Mouse (Mus musculus) testis, adult 10 weeks (tissue): Measurements from ENCODE around the gene Vopp1. TPM values are rescaled to one million over a fixed set of nuclear protein-coding genes. Genes with fewer than 3 reads are reported as not detected.

Source experiments
- polyA plus RNA-seq: library from polyadenylated mRNA; stranded (reverse); fragments of 350-450 nt; fragmentation: Illumina TruSeq; extraction: RNeasy Lipid Tissue Mini Kit (QIAGEN cat#74804); gene quantifications from one replicate; pipeline ENCODE4 v1.2.3, GENCODE M21; 2014; ENCODE audit warnings: low read depth, low replicate concordance

Gene Vopp1
- polyA plus RNA-seq, result 2.9 TPM

DNA sequence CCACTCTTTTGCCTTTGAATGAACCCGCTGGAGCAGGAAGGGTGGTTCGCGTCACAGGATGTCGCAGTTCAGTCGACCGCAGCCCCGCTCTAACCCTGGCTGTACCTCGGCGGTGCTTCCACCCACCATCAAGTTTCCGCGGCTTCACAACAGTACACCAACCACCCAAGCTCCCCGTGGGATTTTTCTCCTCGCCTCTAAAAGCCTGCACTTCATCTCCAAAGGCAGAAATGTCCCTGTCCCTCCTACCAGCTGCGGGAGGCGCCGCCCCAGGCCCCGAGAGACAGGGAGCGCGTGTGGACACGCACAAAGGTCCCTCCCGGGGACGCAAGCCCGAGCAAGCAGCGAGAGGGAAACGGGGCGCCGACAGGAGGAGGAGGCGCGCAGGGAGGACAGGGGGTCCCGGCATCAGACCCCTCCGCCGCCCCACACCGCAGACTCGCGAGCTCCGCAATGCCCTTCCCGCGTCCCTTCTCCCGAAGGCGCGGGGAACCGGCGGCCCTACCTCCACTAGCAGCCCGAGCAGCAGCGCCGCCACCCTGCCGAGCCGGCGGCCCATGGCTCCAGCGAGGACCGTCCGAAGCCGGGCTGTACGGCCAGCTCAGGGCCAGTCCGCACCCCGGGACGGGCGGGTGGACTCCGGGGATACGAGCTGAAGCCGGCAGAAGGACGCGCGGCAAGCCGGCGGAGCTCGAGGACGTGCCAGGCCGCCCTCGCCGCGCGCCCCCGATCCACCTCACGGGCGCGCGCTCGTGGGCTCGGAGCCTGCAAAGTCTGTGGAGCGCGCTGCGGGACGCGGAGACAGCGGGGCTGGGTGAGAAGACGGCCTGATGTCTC is at the start of gene Vopp1:
Vopp1 (minus strand) TSS at position 738 of the 837 bp plus-strand sequence.

DNA sequence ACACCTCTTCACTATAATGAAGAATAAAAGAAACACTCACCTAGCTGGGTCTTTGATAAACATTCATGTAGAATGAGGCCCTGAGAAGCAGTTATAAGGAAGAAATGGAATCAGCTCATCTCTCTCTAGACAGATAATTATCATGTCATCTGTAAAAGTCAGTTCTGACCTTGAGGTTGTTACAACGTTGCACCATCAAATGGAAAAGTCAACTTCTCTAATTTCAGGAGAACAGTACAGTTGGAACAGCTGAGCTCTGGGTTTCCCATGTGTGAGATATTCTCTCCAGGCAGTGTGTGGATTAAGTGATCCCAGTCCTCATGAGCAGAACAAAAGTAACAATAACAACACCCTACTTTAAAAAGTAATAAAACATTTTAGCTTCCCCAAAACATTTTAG is 25.3 kb upstream of the Vopp1 start, which contains the start of gene Vmn1r21:
Vmn1r21 (minus strand) TSS at position 58 of the 400 bp plus-strand sequence.

DNA sequence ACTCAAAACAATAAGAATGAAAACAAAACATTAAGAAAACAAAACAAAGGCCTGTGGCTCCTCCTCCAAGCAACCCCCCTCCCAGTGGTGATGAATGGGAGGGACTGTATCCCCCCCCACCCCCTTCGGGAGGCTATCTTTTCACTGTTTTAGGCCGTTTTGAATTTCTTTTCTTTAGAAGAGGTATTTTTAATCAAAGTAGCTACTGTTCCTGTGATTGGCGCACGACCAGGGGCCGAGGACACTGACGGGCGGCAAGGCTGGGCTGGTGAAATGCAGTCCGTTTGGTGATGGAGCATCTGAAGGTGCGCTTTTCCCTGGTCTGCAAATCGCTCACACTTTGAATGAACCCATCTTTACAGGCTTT is 122.6 kb downstream of the Vopp1 start, which contains the start of gene Lancl2:
Lancl2 (plus strand) TSS at position 165 of the 367 bp plus-strand sequence.

DNA sequence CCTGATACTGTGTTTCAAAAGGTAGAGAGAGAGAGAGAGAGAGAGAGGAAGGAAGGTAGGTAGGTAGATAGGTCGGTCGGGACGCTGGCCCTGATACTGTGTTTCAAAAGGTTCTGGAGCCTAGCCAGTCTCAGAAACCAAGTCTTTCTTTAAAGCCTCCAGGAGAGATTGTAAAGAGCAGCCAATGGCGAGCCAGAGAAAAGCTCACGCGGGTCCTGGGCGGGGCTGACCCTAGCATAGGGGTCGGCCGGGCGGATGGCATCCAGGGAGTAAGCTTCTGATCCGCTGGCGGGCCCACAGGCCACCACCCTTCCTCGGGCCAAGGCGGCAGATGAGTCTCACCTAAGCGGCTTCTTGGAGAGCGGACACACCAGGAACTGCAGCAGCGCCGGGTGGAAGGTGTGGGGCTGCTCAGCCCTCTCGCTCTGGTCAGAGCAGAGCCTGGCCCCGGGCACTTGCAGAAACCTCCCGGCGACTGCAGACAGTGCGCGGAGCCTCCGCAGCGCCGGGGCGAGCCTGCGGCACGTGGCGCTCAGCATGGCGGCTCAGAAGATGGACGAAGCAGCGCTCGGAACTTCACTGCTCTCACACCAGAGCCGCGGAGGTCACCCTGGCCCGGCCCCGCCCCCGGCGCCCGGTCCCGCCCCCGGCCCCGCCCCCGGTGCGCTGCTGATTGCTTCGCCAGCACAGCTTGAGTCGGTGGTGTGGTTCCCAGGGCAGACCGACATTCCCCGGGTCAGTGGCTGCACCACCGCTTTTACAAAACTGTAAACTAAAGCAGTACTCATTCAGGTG is 133.3 kb downstream of the Vopp1 start, which contains the start of gene Pyurf:
Pyurf (minus strand) TSS at position 612 of the 795 bp plus-strand sequence.

Other genes starting within 250 kb of the Vopp1 start
- gene Herc6, start 244.2 kb downstream of the Vopp1 start, polyA plus RNA-seq, result 50.2 TPM
- 3.4 TPM for gene Pyurf, start 133.1 kb downstream of the Vopp1 start, polyA plus RNA-seq
- gene Lancl2, start 122.6 kb downstream of the Vopp1 start, polyA plus RNA-seq, result 347 TPM
- 1.6 TPM for gene Vmn1r21, start 25.2 kb upstream of the Vopp1 start, polyA plus RNA-seq
- gene Vmn1r22, start 82.9 kb upstream of the Vopp1 start, polyA plus RNA-seq, result 0.35 TPM
- not detected for gene Vmn1r23, start 101.7 kb upstream of the Vopp1 start, polyA plus RNA-seq
- not detected for gene Vmn1r24, start 136.3 kb upstream of the Vopp1 start, polyA plus RNA-seq
- gene Vmn1r25, start 155.7 kb upstream of the Vopp1 start, polyA plus RNA-seq, result not detected
- 0.04 TPM for gene Vmn1r26, start 190.0 kb upstream of the Vopp1 start, polyA plus RNA-seq